Mouse (Mus musculus): ENCODE results near the gene Hsf4. TPM values are rescaled to one million over a fixed set of nuclear protein-coding genes. Genes with fewer than 3 reads are reported as not detected.
"Not testable (repeated sequence)": the region's sequence is repeated elsewhere in the genome, so short reads cannot be mapped to it uniquely, and the experiment has no call there.

Gene Hsf4
- polyA plus RNA-seq (2016; fragmentation: Nextera tagmentation; extraction: Ambion mirVana), result 0.14 TPM in 1 of 2 replicates, not detected in the other

DNA sequence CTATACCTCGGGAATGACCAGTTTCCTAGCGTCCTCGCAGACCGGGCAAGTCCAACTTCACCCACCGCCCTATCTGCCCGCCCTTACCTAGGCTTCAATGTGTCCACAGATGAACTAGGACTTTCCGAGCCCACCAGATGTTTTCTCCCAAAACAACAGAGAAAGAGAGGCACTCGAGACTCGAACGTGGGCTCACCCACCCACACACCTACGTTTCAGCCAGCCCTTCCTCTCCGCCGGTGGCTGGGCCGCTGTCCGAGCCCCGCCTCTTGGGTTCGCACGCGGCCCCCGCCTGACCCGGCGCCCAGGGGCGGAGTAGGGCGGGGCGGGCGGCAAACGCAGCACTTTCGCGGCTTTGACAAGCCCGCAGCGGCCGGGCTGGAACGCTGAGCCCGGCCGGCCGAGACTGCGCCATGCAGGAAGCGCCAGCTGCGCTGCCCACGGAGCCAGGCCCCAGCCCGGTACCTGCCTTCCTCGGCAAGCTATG is at the start of gene Hsf4:
TSS of gene Hsf4 (plus strand) at position 341 of the 487 bp plus-strand sequence.
- Histone ChIP-seq H3K27ac (replicated peaks) (no peak within 1 kb of the TSS), H3K4me1 (peaks cover 29% of the 10 kb centered on the region), H3K9ac (replicated peaks) (peak within 1 kb of the TSS; percentile 32; the same call in 1 of the 2 replicates), H3K27me3 (peaks cover 99% of the 10 kb centered on the region), H3K4me2 (replicated peaks) (peak within 1 kb of the TSS; percentile 64), H3K4me3 (peak within 1 kb of the TSS; percentile 45), H3K36me3 (no peaks in the 10 kb centered on the region), H3K9me3 (0 out of 2 replicates have a peak, but pooled peaks cover 3% of the 10 kb centered on the region)
- WGBS, result under 1% methylated on average over 42 of the region's 42 CpGs
- ATAC-seq (ENCODE audit: low FRiP score, low read depth), result no peak

DNA sequence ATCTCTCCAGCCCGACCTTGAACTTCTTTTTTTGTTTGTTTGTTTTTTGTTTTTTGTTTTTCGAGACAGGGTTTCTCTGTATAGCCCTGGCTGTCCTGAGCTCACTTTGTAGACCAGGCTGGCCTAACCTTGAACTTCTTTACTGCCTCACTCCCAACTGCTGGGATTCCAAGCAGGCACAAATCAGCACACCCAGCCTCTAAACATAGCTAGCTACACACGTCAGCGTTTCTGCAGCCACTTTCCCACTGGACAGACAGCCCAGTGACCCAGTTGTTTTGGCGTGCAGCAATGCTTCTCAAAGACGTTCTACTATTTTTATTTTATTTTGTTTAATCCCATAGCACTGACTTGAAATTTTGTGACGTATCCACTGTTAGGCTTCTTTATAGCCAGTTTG is 45.8 kb upstream of the Hsf4 start:
- Histone ChIP-seq H3K4me1 (peaks cover 18% of the 10 kb centered on the region), H3K36me3 (no peaks in the 10 kb centered on the region), H3K9me3 (no peaks in the 10 kb centered on the region), H3K9ac (replicated peaks) (no peak overlapping the region), H3K27ac (replicated peaks) (no peak overlapping the region), H3K27me3 (no peaks in the 10 kb centered on the region), H3K4me2 (replicated peaks) (no peak overlapping the region), H3K4me3 (no peak overlapping the region)
- 87% methylated on average over 7 of the region's 7 CpGs for WGBS
- no peak for ATAC-seq (ENCODE audit: low FRiP score, low read depth)

DNA sequence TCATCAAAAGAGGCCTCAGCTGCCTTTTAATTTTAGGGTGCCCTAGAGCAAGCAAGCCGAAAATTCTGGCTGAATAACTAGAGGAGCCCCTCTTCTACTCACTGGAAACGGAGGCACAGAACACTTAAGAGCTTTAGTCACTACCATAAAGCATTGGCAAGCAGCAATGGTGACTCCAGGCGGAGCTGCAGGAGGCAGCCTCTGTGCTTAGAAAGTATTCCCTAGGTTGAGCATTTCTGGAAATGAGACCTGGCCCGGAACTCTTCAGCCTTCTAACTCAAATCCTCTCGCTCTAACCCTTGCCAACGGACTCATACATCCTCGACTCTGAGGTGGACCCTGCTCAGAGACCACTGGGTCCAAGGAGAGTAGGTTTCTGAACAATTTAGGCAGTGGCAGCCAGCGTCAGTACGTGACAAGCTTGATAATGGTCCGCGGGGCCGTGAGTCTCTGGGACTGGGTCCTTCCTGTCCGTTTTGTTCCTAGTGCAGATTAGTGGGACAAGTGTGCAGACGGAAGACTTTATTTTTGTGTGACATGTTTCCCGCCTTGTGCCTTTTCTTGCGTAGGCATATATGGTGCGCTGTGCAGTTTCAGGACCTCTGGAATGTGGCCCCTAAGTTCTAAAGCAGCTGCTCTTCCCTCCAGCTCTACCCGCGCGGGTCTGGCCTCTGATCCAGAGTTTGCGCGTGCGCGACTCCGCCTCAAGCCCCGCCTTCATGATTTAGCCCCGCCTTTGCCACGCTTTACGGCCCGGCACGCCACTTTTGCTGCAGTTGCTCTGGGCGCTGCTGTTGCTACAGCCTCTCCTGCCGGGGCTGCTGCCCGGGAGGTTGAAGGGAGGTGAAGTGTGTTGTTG is 45.0 kb upstream of the Hsf4 start, which contains the start of gene D230025D16Rik:
TSS of gene D230025D16Rik (plus strand) at position 733 of the 859 bp plus-strand sequence.
- Histone ChIP-seq H3K27ac (replicated peaks) (peak within 1 kb of the TSS; percentile 84), H3K9ac (replicated peaks) (peak within 1 kb of the TSS; percentile 88), H3K4me3 (peak within 1 kb of the TSS; percentile 96), H3K4me2 (replicated peaks) (peak within 1 kb of the TSS; percentile 75), H3K36me3 (no peaks in the 10 kb centered on the region), H3K4me1 (peaks cover 18% of the 10 kb centered on the region), H3K9me3 (no peaks in the 10 kb centered on the region), H3K27me3 (no peaks in the 10 kb centered on the region)
- peak; percentile 96 for ATAC-seq (ENCODE audit: low FRiP score, low read depth)
- WGBS, result 2% methylated on average over 34 of the region's 34 CpGs

DNA sequence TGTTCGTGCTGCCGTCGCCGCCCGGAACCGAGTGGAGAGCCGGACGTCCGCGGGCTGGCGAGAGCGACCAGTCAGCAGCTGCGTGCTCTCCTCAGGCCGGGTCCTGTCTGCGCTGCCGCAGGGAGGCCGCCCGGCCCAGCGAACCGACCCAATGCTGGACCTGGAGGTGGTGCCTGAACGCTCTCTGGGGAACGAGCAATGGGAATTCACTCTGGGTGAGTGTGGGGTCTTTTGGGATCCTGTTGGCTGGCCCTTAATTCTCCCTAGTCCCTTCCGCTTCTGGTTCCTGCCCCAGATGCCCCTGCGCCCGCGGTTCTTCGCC is 44.4 kb upstream of the Hsf4 start:
- WGBS, result 0% methylated on average over 27 of the region's 27 CpGs
- Histone ChIP-seq H3K4me2 (replicated peaks) (peak overlapping the region; percentile 75), H3K27ac (replicated peaks) (peak overlapping the region; percentile 84)

DNA sequence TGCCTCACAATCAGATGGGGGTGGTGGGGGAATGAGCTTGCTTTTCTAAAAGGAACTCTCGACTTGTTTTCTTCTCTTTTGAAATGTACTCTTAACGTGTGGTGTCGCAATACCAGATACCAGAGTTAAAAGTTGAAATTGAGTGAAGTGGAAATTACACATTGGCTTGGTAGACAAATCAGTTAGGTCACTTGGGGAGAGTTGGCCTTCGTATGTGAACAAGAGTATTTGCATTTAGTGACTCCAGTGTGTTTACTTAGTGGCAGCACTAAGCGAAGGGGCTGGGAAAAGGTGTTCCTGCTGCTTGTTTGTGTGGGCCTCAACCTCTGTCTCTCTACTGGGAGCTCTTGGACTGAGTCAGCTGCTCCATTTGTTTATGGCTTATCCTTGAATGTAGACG is 43.7 kb upstream of the Hsf4 start:
- Histone ChIP-seq H3K4me1 (peaks cover 18% of the 10 kb centered on the region), H3K27ac (replicated peaks) (no peak overlapping the region), H3K27me3 (no peaks in the 10 kb centered on the region), H3K9me3 (no peaks in the 10 kb centered on the region), H3K4me3 (peak overlapping the region; percentile 96), H3K9ac (replicated peaks) (peak overlapping the region; percentile 88), H3K4me2 (replicated peaks) (peak overlapping the region; percentile 75), H3K36me3 (no peaks in the 10 kb centered on the region)
- WGBS, result 34% methylated on average over 6 of the region's 6 CpGs
- ATAC-seq (ENCODE audit: low FRiP score, low read depth), result no peak

More for the DNA sequence above, 44.4 kb upstream of the Hsf4 start:
- H3K4me1 ChIP-seq, result peaks cover 18% of the 10 kb centered on the region
- no peak for ATAC-seq (ENCODE audit: low FRiP score, low read depth)
- no peaks in the 10 kb centered on the region for H3K36me3 ChIP-seq
- H3K9ac ChIP-seq (replicated peaks), result peak overlapping the region; percentile 88
- no peaks in the 10 kb centered on the region for H3K27me3 ChIP-seq
- H3K9me3 ChIP-seq, result no peaks in the 10 kb centered on the region
- H3K4me3 ChIP-seq, result peak overlapping the region; percentile 96

DNA sequence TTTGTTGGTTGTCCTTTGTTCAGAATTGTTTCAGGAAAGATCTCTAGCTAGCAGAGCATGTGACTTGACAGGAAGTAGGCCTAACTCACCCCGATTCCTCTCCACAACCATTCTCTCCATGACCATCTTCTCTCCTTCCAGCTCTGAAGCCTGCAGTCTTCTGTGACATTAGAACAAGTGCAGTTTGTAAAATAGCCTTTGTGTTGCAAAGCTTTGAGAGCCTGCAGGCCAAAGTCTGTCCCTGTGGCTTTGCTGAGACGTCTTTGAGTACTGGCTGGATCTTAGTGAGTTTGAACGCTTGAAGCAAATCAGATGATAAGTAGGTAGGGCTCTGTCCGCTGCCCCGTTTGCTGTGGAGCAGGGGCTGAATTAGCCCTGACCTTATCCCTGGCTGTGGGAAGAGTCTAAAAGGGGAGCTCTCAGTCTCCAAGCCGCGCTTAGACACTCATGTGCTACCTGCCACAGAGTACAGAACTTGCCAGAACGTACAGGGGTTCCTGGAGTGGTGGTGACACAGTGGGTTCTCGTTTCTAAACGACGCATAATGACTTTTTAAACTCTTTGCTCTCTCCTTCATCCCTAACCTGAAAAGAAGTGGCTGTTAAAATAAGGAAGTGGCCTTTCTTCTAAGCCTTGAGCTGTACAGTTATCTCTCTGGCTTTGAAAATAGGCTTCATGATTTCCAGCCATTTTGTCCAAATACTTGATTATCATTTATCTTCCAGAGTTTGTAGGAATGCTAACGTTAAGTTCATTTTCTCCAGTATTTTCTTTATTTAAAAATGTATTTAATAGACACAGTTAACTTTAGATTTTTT is 37.9 kb upstream of the Hsf4 start:
- H3K4me1 ChIP-seq, result peaks cover 3% of the 10 kb centered on the region; the same call in 1 of the 2 replicates
- peaks cover 24% of the 10 kb centered on the region for H3K36me3 ChIP-seq
- H3K4me3 ChIP-seq, result no peak overlapping the region
- no peaks in the 10 kb centered on the region for H3K27me3 ChIP-seq
- H3K9me3 ChIP-seq, result no peaks in the 10 kb centered on the region
- no peak overlapping the region for H3K27ac ChIP-seq (replicated peaks)
- H3K4me2 ChIP-seq (replicated peaks), result no peak overlapping the region
- 86% methylated on average over 12 of the region's 12 CpGs for WGBS
- ATAC-seq (ENCODE audit: low FRiP score, low read depth), result no peak
- no peak overlapping the region for H3K9ac ChIP-seq (replicated peaks)

DNA sequence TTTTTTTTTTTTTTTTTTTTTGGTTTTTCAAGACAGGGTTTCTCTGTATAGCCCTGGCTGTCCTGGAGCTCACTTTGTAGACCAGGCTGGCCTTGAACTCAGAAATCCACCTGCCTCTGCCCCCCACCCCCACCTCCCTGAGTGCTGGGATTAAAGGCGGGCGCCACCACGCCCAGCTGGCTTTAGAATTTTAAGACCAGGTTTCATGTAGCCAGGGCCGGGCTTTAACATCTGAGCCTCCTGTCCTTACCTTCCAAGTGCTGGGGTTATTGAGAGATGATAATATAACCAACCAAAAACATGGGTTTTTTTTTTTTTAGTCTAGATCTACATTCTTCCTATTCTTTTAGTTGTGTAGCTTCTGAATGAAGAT is 37.3 kb upstream of the Hsf4 start:
- not testable (repeated sequence) for H3K9me3 ChIP-seq; H3K4me3 ChIP-seq; H3K4me2 ChIP-seq (replicated peaks); H3K27me3 ChIP-seq; H3K9ac ChIP-seq (replicated peaks); H3K4me1 ChIP-seq; ATAC-seq (ENCODE audit: low FRiP score, low read depth); H3K27ac ChIP-seq (replicated peaks)
- H3K36me3 ChIP-seq, result peaks cover 24% of the 10 kb centered on the region
- WGBS, result 93% methylated on average over 4 of the region's 4 CpGs

DNA sequence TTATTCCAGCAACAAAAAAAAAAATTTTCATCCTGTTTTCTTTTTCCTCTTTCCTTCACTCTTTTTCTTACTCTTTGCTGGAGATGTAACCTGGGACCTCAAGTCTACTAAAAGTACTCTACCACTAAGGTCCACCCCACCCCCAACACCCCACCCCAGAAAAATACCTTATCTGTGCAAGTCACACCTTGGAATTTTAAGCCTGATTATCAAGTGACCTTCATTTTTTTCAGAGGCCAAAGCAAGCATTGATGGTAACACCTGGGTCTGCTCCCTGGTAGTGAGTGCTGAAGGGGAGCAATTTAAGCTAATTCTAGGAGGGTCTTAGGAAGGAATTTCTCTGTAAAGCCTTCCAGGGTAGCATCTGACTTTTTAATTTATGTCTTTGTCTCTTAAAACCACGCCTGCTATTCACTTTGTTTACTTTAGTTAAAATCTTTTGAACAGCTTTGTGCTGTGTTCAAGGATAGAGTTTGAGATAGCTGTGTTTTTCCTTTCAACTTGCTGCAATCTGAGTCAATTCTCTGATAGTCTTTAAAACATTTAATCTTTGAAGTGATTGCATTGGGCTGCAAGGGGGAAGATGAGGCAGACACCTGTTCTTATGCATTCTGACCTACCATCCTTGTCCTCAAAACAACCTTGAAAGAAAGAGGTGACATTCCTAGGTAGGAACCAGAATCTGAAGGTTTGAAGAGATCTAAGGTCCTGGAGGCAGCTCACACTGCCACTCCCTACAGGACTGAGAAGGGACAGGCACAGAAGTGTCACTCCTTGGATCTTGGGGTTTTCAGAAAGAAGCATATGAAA is 36.3 kb upstream of the Hsf4 start:
- 71% methylated on average over 1 of the region's 1 CpGs for WGBS
- Histone ChIP-seq H3K4me2 (replicated peaks) (no peak overlapping the region), H3K4me3 (no peak overlapping the region), H3K9me3 (no peaks in the 10 kb centered on the region), H3K27ac (replicated peaks) (no peak overlapping the region), H3K27me3 (no peaks in the 10 kb centered on the region), H3K4me1 (no peaks in the 10 kb centered on the region), H3K9ac (replicated peaks) (no peak overlapping the region), H3K36me3 (peaks cover 25% of the 10 kb centered on the region)
- no peak for ATAC-seq (ENCODE audit: low FRiP score, low read depth)

DNA sequence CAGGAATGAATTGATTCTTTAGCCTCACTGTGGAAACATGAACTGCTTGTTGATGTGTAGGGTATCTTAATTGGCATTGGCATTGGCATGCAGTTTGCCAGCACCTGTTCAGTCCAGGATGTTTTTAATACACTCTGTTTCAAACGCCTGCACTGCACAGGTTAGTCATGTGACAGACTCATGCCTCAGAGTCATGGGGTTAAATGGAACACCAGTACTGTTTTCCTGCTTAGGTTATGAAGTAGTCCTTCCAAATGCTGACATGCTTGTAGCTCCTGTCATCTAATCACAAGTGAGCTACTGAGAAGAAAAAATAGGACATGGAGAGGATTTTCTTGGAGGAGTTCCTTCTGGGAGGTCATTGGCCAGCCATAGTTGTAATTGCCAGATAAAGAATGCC is 34.4 kb upstream of the Hsf4 start:
- H3K9ac ChIP-seq (replicated peaks), result no peak overlapping the region
- H3K36me3 ChIP-seq, result peaks cover 43% of the 10 kb centered on the region
- 85% methylated on average over 1 of the region's 1 CpGs for WGBS
- no peaks in the 10 kb centered on the region for H3K4me1 ChIP-seq
- ATAC-seq (ENCODE audit: low FRiP score, low read depth), result no peak
- H3K27ac ChIP-seq (replicated peaks), result no peak overlapping the region
- no peaks in the 10 kb centered on the region for H3K27me3 ChIP-seq
- H3K9me3 ChIP-seq, result no peaks in the 10 kb centered on the region
- no peak overlapping the region for H3K4me3 ChIP-seq
- H3K4me2 ChIP-seq (replicated peaks), result no peak overlapping the region

DNA sequence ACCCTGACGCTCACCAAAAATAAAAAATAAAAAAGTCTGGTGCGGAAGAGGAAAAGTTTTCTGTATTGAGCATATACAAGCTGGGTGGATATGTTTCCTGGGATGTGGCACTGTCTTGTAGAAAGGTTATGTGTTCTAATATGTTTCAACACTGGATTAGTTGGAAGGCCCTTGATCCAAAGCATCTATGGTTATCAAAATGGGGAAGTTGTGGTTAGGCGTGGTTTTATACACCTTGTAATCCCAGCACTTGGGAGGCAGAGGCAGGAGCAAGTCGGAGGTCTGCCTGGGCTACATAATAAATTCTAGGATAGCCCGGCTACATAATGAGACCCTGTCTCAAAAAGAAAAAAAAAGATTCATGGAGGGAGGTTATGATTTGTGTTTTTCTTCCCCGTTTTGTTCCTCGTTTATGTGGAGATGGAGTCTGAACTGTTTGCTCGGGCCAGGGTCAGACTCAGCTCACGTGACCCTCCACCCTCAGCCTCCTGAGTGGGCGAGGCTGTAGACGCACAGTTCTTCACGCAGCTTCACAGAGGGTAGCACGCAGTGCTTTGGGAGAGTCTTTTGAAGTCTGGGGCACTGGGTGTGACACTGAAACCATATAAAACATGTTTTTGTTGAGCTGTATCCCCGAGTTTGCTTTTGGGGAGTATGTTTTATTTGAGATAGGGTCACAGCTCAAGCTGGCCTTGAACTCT is 32.0 kb upstream of the Hsf4 start:
- Histone ChIP-seq H3K4me1 (no peaks in the 10 kb centered on the region), H3K4me2 (replicated peaks) (no peak overlapping the region), H3K4me3 (no peak overlapping the region), H3K27ac (replicated peaks) (no peak overlapping the region), H3K9ac (replicated peaks) (no peak overlapping the region), H3K36me3 (peaks cover 54% of the 10 kb centered on the region), H3K9me3 (no peaks in the 10 kb centered on the region), H3K27me3 (no peaks in the 10 kb centered on the region)
- 94% methylated on average over 14 of the region's 14 CpGs for WGBS
- no peak for ATAC-seq (ENCODE audit: low FRiP score, low read depth)

DNA sequence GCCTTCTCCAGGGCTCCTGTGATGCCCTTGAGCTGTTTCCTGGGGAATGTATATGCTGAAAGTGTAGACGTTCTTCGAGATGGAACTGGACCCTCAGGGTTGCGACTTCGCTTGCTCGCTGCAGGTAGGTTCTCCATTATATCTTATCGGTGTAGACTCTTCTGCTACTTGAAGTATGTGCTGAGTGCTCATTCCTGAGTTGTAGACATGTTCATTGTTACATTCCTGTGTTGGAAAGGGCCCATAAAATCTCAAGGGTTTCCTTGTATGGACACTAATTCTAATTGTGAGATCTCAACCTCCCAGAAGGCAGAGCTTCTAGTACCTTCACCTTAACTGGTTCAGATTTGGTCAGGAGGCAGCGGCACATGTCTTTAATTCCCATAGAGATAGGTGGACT is 28.6 kb upstream of the Hsf4 start:
- Histone ChIP-seq H3K27ac (replicated peaks) (no peak overlapping the region), H3K9me3 (no peaks in the 10 kb centered on the region), H3K4me1 (no peaks in the 10 kb centered on the region), H3K9ac (replicated peaks) (no peak overlapping the region), H3K36me3 (peaks cover 39% of the 10 kb centered on the region), H3K4me2 (replicated peaks) (no peak overlapping the region), H3K27me3 (no peaks in the 10 kb centered on the region), H3K4me3 (no peak overlapping the region)
- 95% methylated on average over 7 of the region's 7 CpGs for WGBS
- no peak for ATAC-seq (ENCODE audit: low FRiP score, low read depth)

All from midbrain, embryonic 12.5 days (tissue).